Mouse (Mus musculus): ENCODE data around the gene Rpf2. TPM values are rescaled to one million over a fixed set of nuclear protein-coding genes. Genes with fewer than 3 reads are reported as not detected.

Gene Rpf2
- polyA plus RNA-seq, 1 experiment: 141 TPM

DNA sequence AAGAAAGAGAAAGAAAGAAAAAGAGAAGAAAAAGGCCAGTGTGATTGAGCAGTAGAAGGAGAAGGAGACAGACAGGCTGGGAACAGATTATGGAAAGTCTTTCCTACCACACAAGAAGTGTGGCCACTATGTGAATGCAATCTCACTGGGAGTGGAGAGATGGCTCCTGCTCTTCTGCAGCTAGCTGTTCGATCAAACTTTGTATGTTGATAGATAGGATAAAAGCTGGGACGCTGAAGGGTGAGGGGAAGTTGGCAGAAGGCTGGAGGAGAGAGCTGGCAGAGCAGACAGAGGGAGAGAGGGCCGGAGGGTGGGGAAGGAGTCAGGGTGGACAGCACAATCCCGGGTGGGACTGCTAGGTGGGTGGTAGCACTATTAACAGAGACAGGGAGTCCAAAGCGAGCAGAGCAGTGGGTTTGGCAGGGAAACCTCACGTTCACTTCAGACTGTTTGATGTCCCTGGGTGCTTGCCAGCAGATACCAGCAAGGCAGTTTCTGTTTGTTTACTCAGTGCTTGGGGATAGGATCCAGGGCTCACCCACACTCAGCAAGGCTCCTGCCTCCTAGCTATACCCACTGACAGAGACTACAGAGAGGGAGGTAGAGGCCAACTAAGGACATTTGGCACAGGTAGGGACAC is 69.4 kb downstream of the Rpf2 start:
- TF ChIP-seq POLR2A (IDR thresholded peaks at IDR 0.05; ENCODE audit: insufficient read depth, low read length): no peak
- no peak for TF ChIP-seq CTCF (IDR thresholded peaks at IDR 0.05; ENCODE audit: low read depth, low read length)
- TF ChIP-seq EP300 (IDR thresholded peaks at IDR 0.05; ENCODE audit: insufficient read depth, low read depth, low read length): no peak
- no peaks in the 10 kb centered on the region for H3K27me3 ChIP-seq (ENCODE audit: control insufficient read depth, insufficient read depth, low read length, poor library complexity, severe bottlenecking)
- H3K27ac ChIP-seq (ENCODE audit: insufficient read depth, low read length): no peak overlapping the region
- H3K4me3 ChIP-seq (ENCODE audit: low read depth, low read length): no peak overlapping the region
- no peak overlapping the region for H3K9ac ChIP-seq (ENCODE audit: low read depth, poor library complexity, severe bottlenecking)
- no peaks in the 10 kb centered on the region for H3K4me1 ChIP-seq (ENCODE audit: control insufficient read depth, insufficient read depth, low read length)
- no peaks in the 10 kb centered on the region for H3K9me3 ChIP-seq (replicated peaks; ENCODE audit: control insufficient read depth, insufficient read depth, low read length, poor library complexity, severe bottlenecking)
- no peaks in the 10 kb centered on the region for H3K36me3 ChIP-seq (ENCODE audit: control insufficient read depth, insufficient read depth, low read length, poor library complexity, severe bottlenecking)

Other genes with a start within 250 kb of the Rpf2 start
- gene Mfsd4b1, start 221.8 kb downstream of the Rpf2 start, polyA plus RNA-seq (2011; ENCODE audit: insufficient read depth, insufficient read length, low read depth, missing spikeins): not detected in 2 replicates
- gene Slc16a10, start 104.8 kb downstream of the Rpf2 start, polyA plus RNA-seq (2011; ENCODE audit: insufficient read depth, insufficient read length, low read depth, missing spikeins): 4.7 and 5.4 TPM in 2 replicates
- 42.3 and 44.7 TPM in 2 replicates for gene Gtf3c6, start 11.1 kb upstream of the Rpf2 start, polyA plus RNA-seq (2011; ENCODE audit: insufficient read depth, insufficient read length, low read depth, missing spikeins)
- gene Amd1, start 55.1 kb upstream of the Rpf2 start, polyA plus RNA-seq (2011; ENCODE audit: insufficient read depth, insufficient read length, low read depth, missing spikeins): 149 and 150 TPM in 2 replicates
- 14.1 and 16.0 TPM in 2 replicates for gene Cdk19, start 92.5 kb upstream of the Rpf2 start, polyA plus RNA-seq (2011; ENCODE audit: insufficient read depth, insufficient read length, low read depth, missing spikeins)